Comparison of ENCODE assay signal across 8 mouse cellular contexts in the genomic region with DNA sequence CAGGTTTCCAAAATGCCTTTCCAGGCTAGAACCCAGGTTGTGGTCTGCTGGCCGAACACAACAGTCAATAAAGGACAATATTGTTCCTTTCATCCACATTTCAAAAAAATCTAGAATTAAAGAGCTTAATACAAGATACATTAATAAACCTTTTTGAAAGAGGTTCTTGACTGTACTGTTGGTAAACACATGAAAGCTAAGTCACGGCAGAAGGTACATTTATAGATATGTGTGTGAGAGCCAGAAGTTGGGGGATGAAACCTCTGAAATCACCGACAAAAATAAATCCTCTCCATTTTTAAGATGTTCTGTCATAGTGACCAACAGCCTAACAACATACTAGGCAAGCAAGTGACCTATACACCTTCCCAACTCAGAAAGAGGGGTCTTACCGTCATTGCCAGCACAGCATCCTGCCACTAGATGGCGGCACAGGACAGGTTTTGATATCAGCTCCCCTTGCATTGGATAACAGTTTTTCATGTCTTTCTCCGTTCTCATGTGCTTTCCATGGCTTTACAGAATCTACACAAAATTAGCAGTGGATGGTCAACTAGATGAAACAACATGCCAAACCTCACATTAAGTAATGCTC.
DNase-seq lines count a peak whose midpoint lies in the region; ATAC-seq and TF ChIP-seq lines count a peak whose summit lies in the region.

No protein-coding gene starts in this region.

- no peaks in the 10 kb centered on the region for H3K27me3 ChIP-seq in limb, embryonic 14.5 days (ENCODE audit: control insufficient read depth, insufficient read depth, low read length)

- H3K9me3 ChIP-seq in limb, embryonic 14.5 days (ENCODE audit: control insufficient read depth, low read length), result no peaks in the 10 kb centered on the region

- no peak for TF ChIP-seq POLR2A in limb, embryonic 14.5 days (IDR thresholded peaks at IDR 0.05; ENCODE audit: borderline replicate concordance, extremely low read depth, insufficient read depth, insufficient read length)

- peak; percentile 52 to 55 for DNase-seq in urinary bladder, adult 18-20 months (ENCODE audit: low spot score in 2 of 2)
- DNase-seq in urinary bladder, postnatal 10 days (ENCODE audit: low spot score), result no peak
- peak; percentile 89 for DNase-seq in embryo, embryonic 11 days
- peak; percentile 81 for DNase-seq in kidney, adult 9 months
- peak; percentile 87 for DNase-seq in limb, embryonic 14.5 days (ENCODE audit: low spot score)
- DNase-seq in spleen, postnatal 36 days (ENCODE audit: low spot score in 2 of 2), result peak; percentile 54 to 65

- 16% methylated on average over 6 of the region's 6 CpGs for WGBS in limb, embryonic 14.5 days

- no peak overlapping the region for H3K27ac ChIP-seq in limb, embryonic 14.5 days (replicated peaks; ENCODE audit: low read depth, low read length)

- no peak overlapping the region for H3K9ac ChIP-seq in limb, embryonic 14.5 days (ENCODE audit: low read depth, low read length, severe bottlenecking)

- no peak overlapping the region for H3K4me3 ChIP-seq in limb, embryonic 14.5 days (replicated peaks; ENCODE audit: low read length)

- no peak overlapping the region for H3K4me2 ChIP-seq in limb, embryonic 14.5 days (replicated peaks; ENCODE audit: low read depth, low read length, severe bottlenecking)

- peak; percentile 94 for ATAC-seq in granulocyte monocyte progenitor cell, adult 5-6 weeks (replicated peaks; ENCODE audit: poor library complexity, severe bottlenecking)
- peak; percentile 47; the same call in 1 of the 2 replicates for ATAC-seq in limb, embryonic 14.5 days (ENCODE audit: low FRiP score, low read depth)
- peak; percentile 72 for ATAC-seq in monocyte, adult 5-6 weeks (replicated peaks; ENCODE audit: insufficient number of reproducible peaks, low FRiP score, low TSS enrichment, poor library complexity, severe bottlenecking)

- no peaks in the 10 kb centered on the region for H3K4me1 ChIP-seq in limb, embryonic 14.5 days (ENCODE audit: control insufficient read depth, insufficient read depth, low read length)

- H3K36me3 ChIP-seq in limb, embryonic 14.5 days (ENCODE audit: control insufficient read depth, insufficient read depth, low read length), result no peaks in the 10 kb centered on the region
